Mouse (Mus musculus): ENCODE results near the gene Errfi1. TPM values are rescaled to one million over a fixed set of nuclear protein-coding genes. Genes with fewer than 3 reads are reported as not detected.
A peak's percentile ranks its signal among the peaks of the same experiment; 100 is the strongest.

Errfi1 gene
- 10 to 100 TPM; 42.5 to 50.6 TPM for total RNA-seq (2021)
- long read RNA-seq, experiment 1, transcript Errfi1-201 (4 exons, 3,043 nt): major isoform, 103 of 112 reads
- long read RNA-seq, experiment 1, partial matches to known transcripts: 3 of 112 reads
- long read RNA-seq, experiment 1, other reads (novel, unspliced or antisense): 6 of 112 reads
- long read RNA-seq, experiment 2, transcript Errfi1-201 (4 exons, 3,043 nt): major isoform, 140 of 151 reads
- long read RNA-seq, experiment 2, partial matches to known transcripts: 1 of 151 reads
- long read RNA-seq, experiment 2, other reads (novel, unspliced or antisense): 10 of 151 reads

DNA sequence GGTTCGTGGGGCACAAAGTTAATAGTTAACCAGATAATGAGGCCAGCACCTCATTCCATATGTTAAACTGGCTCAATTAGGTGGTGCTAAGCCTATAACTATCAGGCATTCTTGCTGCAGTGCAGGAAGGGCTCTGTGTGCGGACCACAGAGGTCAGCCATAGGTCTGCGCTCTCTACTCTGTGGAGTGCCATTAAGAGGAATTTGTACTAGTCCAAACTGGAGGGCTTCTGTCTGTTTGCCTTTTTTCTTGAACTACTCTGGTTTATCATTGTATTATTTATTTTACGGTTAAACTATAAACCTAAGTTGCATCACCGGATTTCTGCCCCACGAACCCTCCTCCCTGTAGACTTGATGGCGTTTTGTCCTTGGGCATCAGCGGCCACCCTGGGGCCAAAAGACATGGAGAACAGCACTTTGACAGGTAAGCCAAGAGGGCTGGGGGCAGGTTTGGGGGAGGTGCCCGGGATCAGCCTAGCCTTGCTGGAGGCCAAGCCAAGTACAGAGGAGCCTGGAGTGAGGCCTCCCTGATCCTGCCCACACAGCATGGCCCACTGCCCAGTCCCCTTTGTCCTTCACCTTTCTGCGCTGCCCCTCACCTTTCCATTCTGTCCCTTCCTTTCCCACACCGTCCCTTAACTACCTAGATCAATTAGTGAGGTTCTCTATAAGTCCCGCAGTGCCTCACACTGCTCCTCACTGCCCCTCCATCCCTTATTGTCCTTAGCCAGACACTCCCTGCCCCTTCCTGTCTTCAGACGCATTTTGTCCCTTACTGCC lies at the start of gene Errfi1:
Errfi1 (plus strand) TSS at position 240 of the 782 bp plus-strand sequence.
- Histone ChIP-seq H3K27ac (peak within 1 kb of the TSS; percentile 96; the same call in 1 of the 2 replicates), H3K4me3 (peak within 1 kb of the TSS; percentile 95)
- no peak for TF ChIP-seq CTCF (conservative IDR thresholded peaks at IDR 0.05)
- DNase-seq (ENCODE audit: low spot score in 2 of 2): no peak

- Histone ChIP-seq H3K4me3 (no peak overlapping the region), H3K27ac (no peak overlapping the region)
- DNase-seq (ENCODE audit: low spot score in 2 of 2): no peak
- TF ChIP-seq CTCF (conservative IDR thresholded peaks at IDR 0.05): no peak
Observed at GRCm38 (mm10) chr4:150804204-150804603, 49.5 kb upstream of the Errfi1 start.

DNA sequence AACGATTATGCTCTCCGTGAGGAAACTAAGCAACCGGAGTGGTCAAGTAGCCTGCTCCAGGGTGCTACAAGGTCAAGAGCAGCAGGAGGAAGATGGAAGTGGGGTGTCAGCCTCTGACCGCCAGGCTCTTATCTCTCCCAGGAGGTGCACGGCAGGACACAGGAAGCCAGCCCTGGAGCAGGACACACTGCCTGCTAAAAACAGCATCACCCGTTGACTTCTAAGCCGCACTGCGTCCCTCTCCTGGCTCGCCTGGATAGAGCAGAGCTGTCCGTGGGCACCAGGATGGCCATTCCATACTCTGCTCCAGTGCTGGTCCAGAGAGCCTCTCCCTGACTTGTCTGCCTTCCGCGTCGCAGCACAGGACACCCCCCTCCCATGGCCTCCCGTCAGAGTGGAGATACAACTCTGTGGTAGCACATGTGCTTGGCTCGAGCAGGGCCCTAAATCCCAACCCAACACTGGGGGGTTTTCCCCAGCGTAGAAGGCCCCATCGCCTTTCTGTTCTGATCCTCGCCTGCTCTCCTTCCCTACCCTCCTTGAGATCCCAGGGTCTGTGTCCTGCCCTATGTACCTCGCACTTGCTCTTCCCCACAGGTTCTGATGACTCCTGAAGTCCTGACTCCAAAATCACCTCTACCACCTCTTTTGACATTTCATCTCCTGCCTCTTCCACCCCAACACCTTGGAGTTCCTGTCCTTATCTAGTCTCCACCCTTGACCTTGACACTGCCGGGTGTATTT lies 45.8 kb upstream of the Errfi1 start:
- no peak for TF ChIP-seq CTCF (conservative IDR thresholded peaks at IDR 0.05)
- H3K27ac ChIP-seq: no peak overlapping the region
- H3K4me3 ChIP-seq: no peak overlapping the region
- DNase-seq (ENCODE audit: low spot score in 2 of 2): no peak

DNA sequence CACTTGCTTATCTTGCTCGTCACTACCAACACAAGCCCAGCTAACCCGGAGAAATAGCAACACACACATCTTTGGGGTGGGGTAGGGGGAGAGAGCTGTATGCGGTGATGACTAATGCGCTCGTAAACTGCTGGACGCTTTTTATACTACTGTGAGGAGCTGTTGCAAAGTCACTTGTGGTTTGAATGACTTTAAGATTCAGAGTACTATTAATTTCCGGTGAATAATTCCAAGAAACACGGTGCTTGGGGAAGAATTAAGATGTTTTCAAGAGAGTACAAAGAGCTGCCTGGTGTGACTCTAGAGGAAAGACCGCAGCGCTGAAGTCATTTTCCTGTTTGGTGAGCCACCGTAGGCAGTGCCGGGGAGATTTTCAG lies 45.3 kb upstream of the Errfi1 start:
- no peak for DNase-seq (ENCODE audit: low spot score in 2 of 2)
- Histone ChIP-seq H3K27ac (no peak overlapping the region), H3K4me3 (no peak overlapping the region)
- TF ChIP-seq CTCF (conservative IDR thresholded peaks at IDR 0.05): no peak

- Histone ChIP-seq H3K27ac (no peak overlapping the region), H3K4me3 (no peak overlapping the region)
- no peak for DNase-seq (ENCODE audit: low spot score in 2 of 2)
- TF ChIP-seq CTCF (conservative IDR thresholded peaks at IDR 0.05): no peak
Observed at GRCm38 (mm10) chr4:150809323-150809722, 44.4 kb upstream of the Errfi1 start.

DNA sequence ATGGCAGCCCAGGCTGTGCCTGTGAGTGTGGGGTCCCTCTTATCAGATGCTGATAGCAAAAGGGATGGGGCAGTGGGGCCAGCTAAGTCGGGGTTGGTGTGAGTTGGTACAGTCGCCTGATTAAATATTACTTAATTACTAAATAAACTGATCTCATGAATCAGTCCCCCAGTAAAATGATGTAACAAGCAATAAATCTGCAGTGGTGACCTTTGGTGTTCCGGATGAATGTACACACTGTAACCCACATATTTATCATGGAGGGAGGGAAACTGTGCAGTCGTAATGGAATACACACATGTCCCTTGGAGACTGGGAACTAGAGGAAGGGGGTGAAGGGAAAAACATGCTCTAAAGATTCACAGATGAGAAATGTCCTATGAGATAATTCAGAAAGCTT lies 38.6 kb upstream of the Errfi1 start:
- DNase-seq (ENCODE audit: low spot score in 2 of 2): no peak
- H3K27ac ChIP-seq: no peak overlapping the region
- no peak overlapping the region for H3K4me3 ChIP-seq
- no peak for TF ChIP-seq CTCF (conservative IDR thresholded peaks at IDR 0.05)

DNA sequence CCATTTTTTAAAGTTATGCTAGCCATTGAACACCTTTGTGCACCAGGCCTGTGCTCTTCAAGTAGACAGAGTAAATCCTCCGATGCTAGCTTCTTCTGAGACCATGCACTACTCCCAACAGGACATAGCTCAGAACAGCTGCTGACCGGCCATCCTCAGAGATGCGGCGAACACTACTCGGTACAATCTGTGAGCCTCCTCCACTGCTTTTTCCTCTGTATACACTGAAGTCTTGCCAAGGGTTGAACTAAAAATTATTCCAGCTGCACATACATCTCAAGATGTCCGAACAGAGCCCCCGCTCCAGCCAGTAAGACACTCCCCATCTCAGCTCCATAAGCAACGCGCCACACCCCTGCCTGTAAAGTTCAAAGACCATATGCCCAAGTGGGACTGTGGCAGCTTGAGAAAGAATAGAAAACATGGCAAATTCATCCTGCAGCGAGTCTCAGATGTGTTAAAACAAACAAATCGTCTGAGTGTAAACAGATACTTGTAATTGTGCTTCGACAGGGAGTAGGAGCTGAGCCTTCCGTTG lies 37.2 kb upstream of the Errfi1 start:
- Histone ChIP-seq H3K27ac (no peak overlapping the region), H3K4me3 (no peak overlapping the region)
- DNase-seq (ENCODE audit: low spot score in 2 of 2): no peak
- TF ChIP-seq CTCF (conservative IDR thresholded peaks at IDR 0.05): no peak

DNA sequence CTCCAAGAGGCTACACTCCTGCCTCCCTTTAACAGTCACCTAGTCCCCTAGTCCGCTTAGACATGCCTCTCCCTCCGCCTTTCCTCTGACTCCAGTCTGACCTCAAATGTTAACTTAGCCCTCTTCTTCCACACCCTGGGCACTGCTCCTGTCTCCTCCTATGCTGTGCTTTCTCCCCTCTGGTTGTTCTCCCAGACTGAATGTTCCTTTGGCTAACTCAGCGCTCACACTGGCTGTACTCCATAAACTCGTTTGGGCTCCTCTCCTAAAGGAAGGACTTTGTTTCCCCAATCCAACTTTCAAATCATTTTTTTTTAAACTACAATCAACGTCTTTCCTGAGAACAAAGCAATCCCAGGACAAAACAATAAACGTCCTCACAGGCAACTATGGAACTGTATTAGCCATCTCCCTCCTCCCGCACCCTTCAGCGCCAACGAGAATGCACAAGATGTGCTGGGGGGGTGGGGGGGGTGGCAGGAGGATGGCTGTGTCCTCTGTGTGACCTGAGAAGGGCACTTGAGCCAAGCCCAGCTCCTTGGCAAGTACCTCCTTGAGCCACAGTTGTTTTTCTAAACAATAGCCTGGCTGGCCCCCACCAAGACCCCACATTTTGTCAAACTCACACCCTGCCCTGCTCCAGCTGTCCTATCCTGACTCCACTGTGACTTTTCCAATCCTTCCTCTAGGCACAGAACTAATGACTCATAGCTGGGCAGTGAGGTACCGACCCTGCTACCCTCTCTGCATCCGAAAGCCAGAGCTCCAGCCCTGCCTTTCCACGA lies 34.4 kb upstream of the Errfi1 start:
- no peak for TF ChIP-seq CTCF (conservative IDR thresholded peaks at IDR 0.05)
- Histone ChIP-seq H3K27ac (no peak overlapping the region), H3K4me3 (no peak overlapping the region)
- DNase-seq (ENCODE audit: low spot score in 2 of 2): no peak

GRCm38 (mm10) chr4:150821381-150821780 lies 32.3 kb upstream of the Errfi1 start:
- DNase-seq (ENCODE audit: low spot score in 2 of 2): no peak
- no peak for TF ChIP-seq CTCF (conservative IDR thresholded peaks at IDR 0.05)
- no peak overlapping the region for H3K27ac ChIP-seq
- no peak overlapping the region for H3K4me3 ChIP-seq

GRCm38 (mm10) chr4:150822624-150823023 lies 31.1 kb upstream of the Errfi1 start:
- no peak for DNase-seq (ENCODE audit: low spot score in 2 of 2)
- Histone ChIP-seq H3K4me3 (no peak overlapping the region), H3K27ac (no peak overlapping the region)
- no peak for TF ChIP-seq CTCF (conservative IDR thresholded peaks at IDR 0.05)

DNA sequence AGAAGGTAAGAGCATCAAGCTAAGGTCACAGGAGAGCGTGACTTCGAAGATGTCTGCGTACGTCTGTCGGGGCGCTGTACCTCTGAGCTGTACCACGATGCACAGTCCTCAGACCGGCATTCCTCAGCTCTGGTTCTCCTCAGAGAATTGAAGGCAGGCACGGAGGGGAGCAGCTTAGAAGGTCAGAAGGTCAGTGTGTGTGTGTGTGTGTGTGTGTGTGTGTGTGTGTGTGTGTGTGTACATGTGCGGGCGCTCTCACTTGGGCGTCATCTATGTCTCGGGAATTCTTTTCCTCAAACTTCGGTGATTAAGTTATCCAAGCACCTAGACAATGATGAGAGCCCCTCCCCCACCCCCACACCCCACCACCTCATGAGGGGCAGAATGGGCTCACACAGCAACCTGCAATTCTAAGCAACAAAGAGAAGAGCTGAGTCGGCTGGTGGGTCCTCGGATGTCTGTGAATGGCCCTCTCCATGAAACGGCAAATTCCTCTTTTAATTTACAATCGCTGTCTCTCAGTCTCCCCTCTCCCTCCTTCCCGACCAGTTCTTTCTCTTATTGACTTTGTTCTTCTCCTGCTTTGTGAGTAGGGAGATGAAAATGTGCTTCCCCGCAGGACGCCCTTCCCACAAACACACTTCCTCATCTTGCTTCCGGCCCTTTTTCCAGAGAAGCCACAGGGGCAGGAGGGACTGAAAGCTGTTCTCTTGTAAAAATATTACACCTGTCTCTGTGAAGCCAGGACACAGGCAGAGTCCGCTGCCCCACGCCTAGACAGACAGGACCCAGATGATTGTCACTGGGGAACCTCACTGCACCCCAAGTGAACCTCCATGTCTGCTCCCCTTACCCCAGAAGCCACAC lies 29.9 kb upstream of the Errfi1 start:
- no peak for TF ChIP-seq CTCF (conservative IDR thresholded peaks at IDR 0.05)
- no peak for DNase-seq (ENCODE audit: low spot score in 2 of 2)
- Histone ChIP-seq H3K4me3 (no peak overlapping the region), H3K27ac (no peak overlapping the region)
